Mouse (Mus musculus) layer of hippocampus, postnatal 10 days (tissue): ENCODE results near the gene Mthfsl. TPM values are rescaled to one million over a fixed set of nuclear protein-coding genes. Genes with fewer than 3 reads are reported as not detected.
"Not testable (repeated sequence)": the region's sequence is repeated elsewhere in the genome, so short reads cannot be mapped to it uniquely, and the experiment has no call there.

ENCODE experiments used
- DNase-seq, 2 experiments: peaks; one replicate each; pipeline ENCODE4 v3.0.0; 2021; ENCODE audit warnings: low spot score in 2 of 2
- total RNA-seq, 2 experiments: library from RNA; stranded (reverse); gene quantifications; 2 replicates each; pipeline ENCODE4 v1.2.3; 2021

Mthfsl gene
- total RNA-seq, 2 experiments from 2014 or later = 28.8 to 40.8 TPM

DNA sequence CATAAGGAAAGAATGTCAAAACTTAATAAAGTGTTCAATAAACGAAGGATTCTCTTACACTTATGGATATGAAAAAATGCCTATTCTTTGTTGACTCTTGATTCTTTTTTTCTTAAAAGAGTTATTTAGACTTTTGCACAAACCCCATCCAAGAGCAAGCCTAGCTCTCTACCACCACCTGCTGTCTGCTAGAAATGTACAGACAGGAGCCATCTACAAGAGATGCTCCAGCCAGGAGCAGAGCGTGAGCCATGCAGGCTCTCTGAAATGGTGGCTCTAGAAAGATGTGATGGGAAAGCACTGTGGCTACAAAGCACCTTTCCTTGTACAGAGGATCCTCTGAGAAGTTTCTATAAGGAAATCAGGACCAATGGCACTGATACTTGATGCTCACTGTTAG lies 21.4 kb downstream of the Mthfsl start:
- not testable (repeated sequence) for DNase-seq

DNA sequence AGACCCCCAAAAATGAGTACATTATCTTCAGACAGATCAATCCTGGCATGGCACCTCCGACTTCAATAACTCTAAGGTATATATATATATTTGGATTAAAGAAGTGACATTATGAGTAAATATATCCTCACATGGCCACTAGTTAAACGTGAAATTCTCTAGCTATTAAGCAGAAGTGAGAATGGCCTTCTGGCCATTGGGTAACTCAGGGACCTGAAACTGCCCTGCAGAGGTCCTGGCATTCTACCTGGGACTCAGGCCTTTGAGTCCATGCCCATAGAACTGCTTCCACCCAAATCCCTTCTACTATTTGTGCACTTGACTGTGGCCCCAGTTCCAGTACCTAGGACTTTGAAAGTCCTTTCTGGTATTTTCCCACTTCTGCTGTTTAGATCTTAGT lies 28.8 kb downstream of the Mthfsl start:
- not testable (repeated sequence) for DNase-seq

DNA sequence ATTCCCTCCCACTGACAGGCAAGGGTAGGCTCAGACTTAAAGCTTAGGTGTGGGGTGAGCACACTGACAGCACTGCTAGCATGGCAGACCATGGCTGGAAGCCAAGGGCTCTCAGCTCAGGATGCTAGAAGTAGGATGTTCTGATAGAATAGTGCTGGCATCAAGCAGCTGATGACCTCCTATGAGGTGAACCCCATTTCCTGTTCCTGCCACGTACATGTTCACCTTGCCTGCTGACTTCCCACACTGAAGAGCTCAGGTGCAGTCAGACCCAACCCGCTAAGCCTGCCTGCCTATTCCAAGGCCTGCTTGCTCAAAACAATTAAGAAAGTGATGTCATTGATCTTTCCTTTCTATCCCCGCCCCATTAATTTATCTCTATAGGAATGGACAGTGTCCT lies 30.6 kb downstream of the Mthfsl start:
- not testable (repeated sequence) for DNase-seq

DNA sequence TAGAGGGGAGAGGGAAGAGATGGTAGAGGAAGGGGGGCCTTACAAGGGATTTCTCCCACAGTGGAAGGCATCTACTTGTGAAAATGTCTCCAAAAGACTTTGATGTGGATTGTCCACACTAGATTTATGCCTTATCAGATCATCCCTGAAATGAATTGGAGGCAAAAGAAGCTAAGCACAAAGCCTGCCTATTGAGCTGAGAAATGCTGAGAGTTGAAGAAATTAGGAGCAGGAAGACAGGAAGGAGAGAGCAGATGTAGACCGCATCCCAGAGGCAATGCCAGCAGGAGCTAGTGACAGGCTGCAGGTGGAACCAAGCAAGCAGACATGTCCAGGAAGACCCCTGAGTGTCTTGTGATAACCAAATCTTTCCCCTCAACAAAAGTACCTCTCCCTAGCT lies 33.4 kb downstream of the Mthfsl start:
- not testable (repeated sequence) for DNase-seq

DNA sequence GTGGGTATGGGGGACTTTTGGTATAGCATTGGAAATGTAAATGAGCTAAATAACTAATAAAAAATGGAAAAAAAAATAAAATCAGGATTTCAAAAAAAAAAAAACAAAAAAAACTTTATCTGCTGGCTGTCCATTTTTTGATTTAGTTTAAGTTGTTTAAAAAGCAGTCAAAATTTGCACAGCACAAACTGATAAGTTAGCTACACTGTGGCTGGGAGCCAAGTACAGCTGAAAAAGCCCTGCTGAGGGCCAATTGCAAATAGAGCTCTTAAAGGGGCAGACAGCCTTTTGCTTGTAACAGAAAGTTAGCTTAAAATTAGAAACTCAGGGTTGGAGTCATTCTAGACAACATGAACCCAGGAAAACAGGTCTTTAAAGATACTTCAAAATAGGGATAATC lies 61.8 kb downstream of the Mthfsl start:
- DNase-seq = not testable (repeated sequence)

DNA sequence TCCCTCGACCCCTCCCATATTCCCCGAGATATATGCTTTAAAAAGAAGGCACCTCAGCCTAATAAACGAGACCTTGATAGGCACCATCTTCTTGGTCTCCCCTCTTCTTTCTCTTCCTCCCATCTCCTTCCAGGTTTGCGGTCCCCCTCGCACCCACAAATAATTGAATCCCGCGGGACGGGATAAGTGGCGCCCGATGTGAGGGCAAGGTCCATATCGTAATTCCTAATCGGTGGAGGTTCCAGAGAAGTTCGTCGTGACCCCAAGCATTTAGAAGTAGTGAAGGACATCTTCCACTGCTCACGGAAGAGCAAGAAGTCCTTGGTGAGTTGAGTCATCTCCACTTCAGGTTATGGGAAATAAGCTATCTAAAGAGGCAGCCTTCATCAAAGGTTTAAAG lies 69.4 kb downstream of the Mthfsl start:
- DNase-seq = not testable (repeated sequence)

Other genes starting within 250 kb of the Mthfsl start
- 100 to 1,000 TPM; 105 to 112 TPM for gene Syncrip, start 237.7 kb downstream of the Mthfsl start, total RNA-seq
- 10 to 100 TPM; 19.3 to 20.0 TPM for gene Zfp949, start 172.3 kb downstream of the Mthfsl start, total RNA-seq
- 1 to 10 TPM in 1 of 2 experiments, under 1 TPM in 1; 0.71 to 1.3 TPM for gene Trim43a, start 139.4 kb downstream of the Mthfsl start, total RNA-seq
- under 1 TPM in 1 of 2 experiments, not detected in 1; 0.62 TPM for gene Bcl2a1d, start 11.6 kb upstream of the Mthfsl start, total RNA-seq
- gene Trim43c, start 118.9 kb upstream of the Mthfsl start, total RNA-seq = under 1 TPM in 1 of 2 experiments, not detected in 1; 0.18 TPM
- not detected for gene Bcl2a1a, start 236.6 kb upstream of the Mthfsl start, total RNA-seq